Mouse (Mus musculus): ENCODE data around the gene Arfgap3.
"Not testable (repeated sequence)": the region's sequence is repeated elsewhere in the genome, so short reads cannot be mapped to it uniquely, and the experiment has no call there.

Arfgap3 gene

GRCm38 (mm10) chr15:83345898-83346529 is 4.0 kb downstream of the Arfgap3 start:
- DNase-seq (ENCODE audit: extremely low read depth, insufficient read length, low spot score), result no peak

DNA sequence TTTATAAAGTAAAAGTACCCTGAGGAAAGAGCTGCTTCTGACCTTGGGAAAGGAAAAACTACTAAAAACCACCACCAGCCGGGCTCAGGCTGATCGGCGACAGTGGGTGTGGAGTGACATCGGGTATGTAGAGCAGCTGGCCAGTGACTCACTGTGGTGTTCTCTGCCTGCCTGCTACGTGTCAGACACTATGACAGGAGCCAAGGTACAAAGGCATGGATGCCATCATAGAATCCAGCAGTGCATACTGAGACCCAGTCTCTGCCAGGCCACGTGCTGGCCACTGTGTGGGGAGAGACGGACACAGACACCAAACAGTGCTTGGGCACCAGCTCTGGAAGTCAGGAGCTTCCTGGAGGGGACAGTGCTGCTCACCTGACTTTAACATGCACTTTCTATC is 5.1 kb downstream of the Arfgap3 start:
- DNase-seq (ENCODE audit: extremely low read depth, insufficient read length, low spot score), result peak; percentile 58

GRCm38 (mm10) chr15:83344157-83344556 is 5.9 kb downstream of the Arfgap3 start:
- peak; percentile 35 for DNase-seq (ENCODE audit: extremely low read depth, insufficient read length, low spot score)

DNA sequence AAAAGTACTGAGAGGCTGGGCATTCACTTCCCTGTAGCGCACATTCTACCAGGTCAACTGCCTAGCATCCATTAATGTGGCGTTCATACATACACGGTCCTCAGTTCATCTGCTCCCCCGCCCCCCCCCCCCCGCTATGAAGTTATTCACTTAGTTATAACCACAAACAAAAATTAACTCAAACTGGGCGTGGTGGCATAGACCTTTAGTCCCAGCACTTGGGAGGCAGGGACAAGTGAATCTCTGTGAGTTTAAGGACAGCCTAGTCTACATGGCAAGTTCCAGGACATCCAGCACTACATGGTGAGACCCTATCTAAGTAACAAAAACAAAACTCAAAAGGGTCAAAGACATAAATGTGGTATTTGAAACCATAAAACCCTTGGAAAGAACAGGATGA is 11.1 kb downstream of the Arfgap3 start:
- DNase-seq (ENCODE audit: extremely low read depth, insufficient read length, low spot score), result no peak

- peak; percentile 53 for DNase-seq (ENCODE audit: extremely low read depth, insufficient read length, low spot score)
These were observed 11.9 kb downstream of the Arfgap3 start for GRCm38 (mm10) chr15:83337903-83338870.

DNA sequence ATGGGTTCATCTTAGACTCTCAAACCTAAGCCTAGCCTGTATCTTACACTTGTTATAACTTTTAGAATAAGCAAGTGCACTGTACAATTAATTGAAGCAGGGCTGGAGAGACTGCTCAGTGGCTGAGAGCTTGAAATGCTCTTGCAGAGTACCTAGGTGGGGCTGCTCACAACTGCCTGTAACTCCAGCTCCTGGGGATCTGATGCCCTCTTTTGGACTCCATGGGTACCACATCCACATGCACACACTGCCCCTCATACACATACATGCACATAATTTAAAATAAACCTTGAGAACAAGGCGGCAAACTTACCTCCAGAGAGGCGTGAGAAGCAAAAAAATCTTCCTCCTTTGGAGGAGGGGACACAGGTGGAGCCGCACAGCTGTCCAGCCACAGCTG is 17.7 kb downstream of the Arfgap3 start:
- DNase-seq (ENCODE audit: extremely low read depth, insufficient read length, low spot score), result no peak

- no peak for DNase-seq (ENCODE audit: extremely low read depth, insufficient read length, low spot score)
These were observed 21.1 kb downstream of the Arfgap3 start for GRCm38 (mm10) chr15:83328952-83329351.

DNA sequence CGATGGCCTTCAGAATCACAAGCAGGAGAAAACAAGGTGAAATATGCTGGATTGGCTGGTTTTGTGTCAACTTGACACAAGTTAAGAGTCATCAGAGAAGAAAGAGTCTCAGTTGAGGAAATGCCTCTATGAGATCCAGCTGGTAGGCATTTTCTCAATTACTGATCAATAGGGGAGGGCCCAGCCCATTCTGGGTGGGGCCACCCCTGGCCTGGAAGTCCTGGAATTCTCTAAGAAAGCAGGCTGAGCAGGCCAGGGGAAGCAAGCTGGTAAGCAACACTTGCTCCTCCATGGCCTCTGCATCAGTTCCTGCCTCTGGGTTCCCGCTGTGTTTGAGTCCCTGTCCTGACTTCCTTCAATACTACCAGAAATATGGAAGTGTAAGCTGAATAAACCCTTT is 27.0 kb downstream of the Arfgap3 start:
- no peak for DNase-seq (ENCODE audit: extremely low read depth, insufficient read length, low spot score)

DNA sequence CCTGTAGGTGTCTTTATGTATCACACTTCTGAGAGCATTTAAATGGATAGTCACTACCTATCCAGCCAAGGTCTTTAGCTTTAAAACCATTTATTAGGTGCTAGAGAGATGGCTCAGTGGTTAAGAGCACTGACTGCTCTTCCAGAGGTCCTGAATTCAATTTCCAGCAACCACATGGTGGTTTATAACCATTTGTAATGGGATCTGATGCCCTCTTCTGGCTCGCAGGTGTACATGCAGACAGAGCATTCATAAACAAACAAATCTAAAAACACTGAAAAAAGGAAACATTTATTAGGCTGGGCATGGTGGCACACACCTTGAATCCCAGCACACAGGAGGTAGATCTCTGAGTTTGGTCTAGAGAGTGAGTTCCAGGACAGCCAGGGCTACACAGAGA is 35.1 kb downstream of the Arfgap3 start:
- no peak for DNase-seq (ENCODE audit: extremely low read depth, insufficient read length, low spot score)

GRCm38 (mm10) chr15:83309878-83310277 is 40.2 kb downstream of the Arfgap3 start:
- DNase-seq (ENCODE audit: extremely low read depth, insufficient read length, low spot score), result no peak

GRCm38 (mm10) chr15:83308708-83309107 is 41.3 kb downstream of the Arfgap3 start:
- DNase-seq (ENCODE audit: extremely low read depth, insufficient read length, low spot score), result not testable (repeated sequence)

DNA sequence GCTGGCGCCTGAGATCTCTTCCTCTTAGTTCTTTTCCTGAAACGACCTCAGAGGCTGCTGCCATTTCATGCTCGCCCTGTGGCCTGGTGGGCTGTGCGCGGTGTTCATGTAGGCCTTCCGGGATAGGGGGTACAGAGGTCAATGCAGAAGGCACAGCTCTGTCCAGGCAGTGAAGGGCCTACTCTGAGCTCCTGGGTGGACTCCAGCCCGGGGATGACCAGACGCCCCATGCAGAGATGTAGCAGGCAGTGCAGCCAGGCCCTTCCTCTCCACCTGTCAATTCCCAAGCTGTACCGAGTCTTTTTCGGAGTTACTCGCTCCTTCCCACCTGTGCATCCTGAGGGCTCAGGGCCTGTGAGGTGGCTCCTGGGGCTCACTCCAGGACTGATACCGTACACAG is 43.9 kb downstream of the Arfgap3 start:
- no peak for DNase-seq (ENCODE audit: extremely low read depth, insufficient read length, low spot score)

DNA sequence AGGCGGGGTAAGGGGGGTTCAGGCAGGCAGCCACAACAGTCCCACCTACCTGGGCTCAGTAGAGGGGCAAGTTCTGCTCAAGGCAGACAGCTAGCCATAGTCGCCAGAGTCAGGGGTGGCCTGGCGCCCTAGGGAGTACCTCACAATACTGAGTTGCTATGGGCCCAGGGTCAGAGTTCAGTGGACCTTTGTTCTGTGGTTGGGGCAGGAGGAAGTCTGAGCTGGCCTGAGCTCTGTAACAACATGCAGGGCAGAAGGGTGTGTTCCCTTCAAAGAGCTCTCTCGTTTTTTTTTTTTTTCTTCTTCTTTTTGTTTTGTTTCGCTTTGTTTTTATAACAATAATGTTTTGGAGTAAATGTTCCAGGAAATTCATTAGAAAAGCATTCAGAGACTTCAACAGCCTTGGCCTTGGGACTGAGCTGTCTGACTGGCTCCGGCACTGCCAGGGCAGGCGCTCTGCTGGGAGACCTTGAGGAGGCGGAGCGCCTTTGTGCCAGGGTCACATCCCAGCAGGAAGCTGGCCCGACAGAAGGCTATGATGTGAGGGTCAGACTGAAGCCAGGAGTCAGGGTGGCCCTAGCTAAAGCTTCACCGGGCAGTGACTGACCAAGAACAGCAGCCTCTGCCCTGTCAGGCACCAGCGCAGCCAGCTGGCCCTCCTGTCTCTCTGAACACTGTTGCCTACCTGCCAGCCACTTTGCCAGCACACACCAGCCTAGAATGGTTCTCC is 44.7 kb downstream of the Arfgap3 start:
- DNase-seq (ENCODE audit: extremely low read depth, insufficient read length, low spot score), result no peak

DNA sequence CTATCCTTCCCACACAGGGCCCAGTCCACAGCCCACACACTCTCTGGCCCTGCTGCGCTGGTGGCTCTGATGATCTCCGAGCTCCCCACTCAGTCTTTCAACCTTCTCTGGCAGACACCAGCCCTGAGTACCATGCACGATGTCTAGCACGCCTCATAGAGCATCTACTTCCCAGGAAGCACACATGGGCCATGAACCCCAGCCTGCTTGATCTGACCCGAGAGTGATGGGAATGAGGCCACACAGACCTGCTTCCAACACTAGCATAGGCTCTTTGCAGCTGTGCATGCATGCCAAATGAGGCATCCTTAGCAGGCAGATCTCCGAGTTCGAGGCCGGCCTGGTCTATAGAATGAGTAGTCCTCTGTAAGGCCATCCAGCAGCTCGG is 45.2 kb downstream of the Arfgap3 start:
- no peak for DNase-seq (ENCODE audit: extremely low read depth, insufficient read length, low spot score)

DNA sequence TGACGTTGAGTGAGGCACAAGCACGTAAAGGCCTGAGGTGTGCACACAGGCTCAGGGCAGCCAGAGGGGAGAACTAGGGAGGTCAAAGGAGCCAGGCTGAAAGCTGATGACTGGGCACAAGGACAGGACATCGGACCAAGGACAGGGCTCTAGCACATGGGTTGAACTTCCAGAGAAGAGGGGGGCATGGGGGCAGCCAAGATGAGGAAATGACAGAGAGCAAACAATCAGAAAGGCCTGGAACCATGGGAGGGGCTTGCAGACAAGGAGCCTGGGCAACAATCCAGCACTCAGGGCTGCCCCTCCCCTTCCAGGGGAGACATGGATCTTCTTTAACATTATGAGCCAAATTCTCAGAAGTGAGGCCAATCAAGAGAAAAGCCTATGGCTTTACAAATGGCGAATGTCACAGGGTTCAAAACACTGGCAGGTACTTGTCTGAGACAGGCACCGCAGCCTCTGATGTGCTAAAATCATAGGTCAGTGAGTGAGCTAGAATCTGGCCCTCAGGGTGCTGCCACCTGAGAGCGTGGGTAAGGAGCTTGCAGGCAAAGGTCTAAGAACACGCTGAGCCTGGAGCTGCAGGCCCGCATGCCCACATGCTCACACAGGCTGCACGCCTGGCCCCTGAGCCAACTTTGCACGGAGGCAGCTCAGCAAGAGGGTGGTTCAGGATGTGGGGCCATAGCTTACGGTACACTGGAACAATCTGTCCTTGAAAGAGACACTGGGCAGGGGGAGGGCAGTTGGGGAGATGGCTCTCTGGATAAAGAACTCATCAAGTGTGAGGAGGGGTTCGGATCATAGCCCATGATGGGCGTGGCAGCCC is 46.2 kb downstream of the Arfgap3 start:
- DNase-seq (ENCODE audit: extremely low read depth, insufficient read length, low spot score), result no peak

DNA sequence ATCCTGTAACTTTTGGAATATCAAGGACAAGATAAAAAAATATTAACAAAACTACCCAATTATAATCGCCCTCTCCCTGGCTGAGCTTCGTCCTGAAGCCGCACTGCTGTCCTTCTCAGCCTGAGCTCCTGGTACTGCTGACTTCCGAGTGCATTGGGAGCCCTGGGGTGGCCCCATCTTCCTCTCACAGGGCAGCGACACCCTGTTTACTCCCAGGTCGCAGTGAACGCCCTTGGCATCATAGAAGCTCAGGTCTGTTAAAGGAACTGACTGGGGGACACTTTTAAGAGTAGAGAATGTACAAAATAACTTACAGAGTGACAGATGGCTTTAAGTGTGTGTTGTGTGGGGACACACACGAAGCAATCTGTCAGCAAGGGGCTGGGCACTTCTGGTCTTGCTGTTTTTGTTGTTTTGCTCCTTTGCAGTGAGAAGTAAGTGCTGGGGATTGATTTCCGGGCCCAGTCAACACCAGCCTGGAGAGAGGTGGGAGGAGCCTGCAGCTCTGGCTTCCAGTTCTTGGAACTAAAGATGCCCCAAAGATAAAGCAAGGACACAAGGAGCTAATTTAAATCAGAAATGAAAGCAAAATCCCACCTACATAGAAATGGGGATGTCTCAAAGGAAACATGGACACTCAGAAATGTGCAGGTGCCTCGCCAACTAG is 50.0 kb downstream of the Arfgap3 start:
- DNase-seq (ENCODE audit: extremely low read depth, insufficient read length, low spot score), result no peak

DNA sequence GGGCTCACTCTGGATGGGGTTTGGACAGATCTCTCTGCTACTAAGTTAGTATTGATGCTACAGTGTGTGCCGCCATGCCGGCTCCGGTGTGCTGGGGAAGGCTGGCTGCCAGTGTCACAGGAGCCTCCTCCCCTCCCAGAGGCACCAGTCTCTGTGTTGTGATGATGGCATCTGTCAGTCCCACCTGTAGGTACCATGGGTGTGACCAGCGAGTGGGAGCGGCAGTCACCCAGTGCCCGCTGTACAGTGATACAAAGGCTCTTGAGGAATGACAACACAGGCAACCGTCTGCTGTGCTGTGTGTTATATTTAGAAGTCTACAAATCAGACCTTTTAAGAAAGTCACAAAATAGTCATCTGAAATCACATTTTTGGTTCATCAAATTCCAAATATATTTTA is 50.6 kb downstream of the Arfgap3 start:
- no peak for DNase-seq (ENCODE audit: extremely low read depth, insufficient read length, low spot score)

DNA sequence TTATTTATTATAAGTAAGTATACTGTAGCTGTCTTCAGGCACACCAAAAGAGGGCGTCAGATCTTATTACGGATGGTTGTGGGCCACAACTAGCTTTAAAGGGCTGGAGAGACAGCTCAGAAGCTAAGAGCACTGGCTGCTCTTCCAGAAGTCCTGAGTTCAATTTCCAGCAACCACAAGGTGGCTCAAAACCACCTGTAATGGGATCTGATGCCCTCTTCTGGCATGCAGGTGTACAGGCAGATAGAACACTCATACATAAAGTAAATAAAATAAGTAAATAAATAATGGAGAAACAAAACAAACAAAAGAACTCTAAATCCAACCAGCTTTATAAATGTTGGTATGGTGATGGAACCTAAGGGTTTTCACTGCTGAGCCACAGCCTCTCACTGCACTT is 51.2 kb downstream of the Arfgap3 start:
- no peak for DNase-seq (ENCODE audit: extremely low read depth, insufficient read length, low spot score)

- DNase-seq (ENCODE audit: extremely low read depth, insufficient read length, low spot score), result no peak
These were observed 51.7 kb downstream of the Arfgap3 start for GRCm38 (mm10) chr15:83298313-83298712.

- DNase-seq (ENCODE audit: extremely low read depth, insufficient read length, low spot score), result peak; percentile 28
These were observed 53.2 kb downstream of the Arfgap3 start for GRCm38 (mm10) chr15:83296771-83297311.

Measured in 3134 (cell line).